Mouse (Mus musculus): ENCODE data around the gene Tfcp2.

The Tfcp2 gene

GRCm38 (mm10) chr15:100551326-100552307 is at the start of gene Tfcp2:
Tfcp2 (minus strand) TSS chr15:100552008.
- DNase-seq (ENCODE audit: low spot score), result peak; percentile 99

DNA sequence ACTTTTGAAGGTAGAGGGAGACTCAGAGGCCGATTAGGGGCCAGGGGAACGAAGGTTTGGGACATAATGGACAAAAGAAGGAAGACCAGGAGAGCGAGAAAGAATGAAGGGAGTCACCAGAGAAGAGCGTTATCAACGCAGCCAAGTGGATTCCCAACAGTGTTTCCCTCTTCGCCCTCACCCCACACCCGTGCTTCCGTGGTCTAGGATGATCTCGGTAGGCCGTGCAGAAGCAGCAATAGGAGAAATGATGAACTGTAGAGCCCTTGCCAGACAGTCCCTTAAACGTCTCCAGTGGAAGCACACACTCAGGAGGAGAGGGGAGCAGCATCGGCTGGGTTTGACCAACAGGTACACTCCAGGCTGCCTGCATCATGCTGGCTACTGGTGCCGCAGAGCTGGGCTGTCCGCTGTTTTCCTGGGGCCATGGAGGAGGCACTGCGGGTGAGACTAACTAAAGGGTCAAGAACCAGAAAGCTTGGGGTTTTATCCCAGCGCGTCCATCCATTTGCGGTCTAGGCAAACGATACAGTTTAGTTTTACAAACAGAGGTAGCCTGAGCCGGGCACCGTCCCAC is 49.0 kb upstream of the Tfcp2 start:
- no peak for DNase-seq (ENCODE audit: low spot score)

GRCm38 (mm10) chr15:100600047-100600695 is 48.4 kb upstream of the Tfcp2 start:
- DNase-seq (ENCODE audit: low spot score), result peak; percentile 75

DNA sequence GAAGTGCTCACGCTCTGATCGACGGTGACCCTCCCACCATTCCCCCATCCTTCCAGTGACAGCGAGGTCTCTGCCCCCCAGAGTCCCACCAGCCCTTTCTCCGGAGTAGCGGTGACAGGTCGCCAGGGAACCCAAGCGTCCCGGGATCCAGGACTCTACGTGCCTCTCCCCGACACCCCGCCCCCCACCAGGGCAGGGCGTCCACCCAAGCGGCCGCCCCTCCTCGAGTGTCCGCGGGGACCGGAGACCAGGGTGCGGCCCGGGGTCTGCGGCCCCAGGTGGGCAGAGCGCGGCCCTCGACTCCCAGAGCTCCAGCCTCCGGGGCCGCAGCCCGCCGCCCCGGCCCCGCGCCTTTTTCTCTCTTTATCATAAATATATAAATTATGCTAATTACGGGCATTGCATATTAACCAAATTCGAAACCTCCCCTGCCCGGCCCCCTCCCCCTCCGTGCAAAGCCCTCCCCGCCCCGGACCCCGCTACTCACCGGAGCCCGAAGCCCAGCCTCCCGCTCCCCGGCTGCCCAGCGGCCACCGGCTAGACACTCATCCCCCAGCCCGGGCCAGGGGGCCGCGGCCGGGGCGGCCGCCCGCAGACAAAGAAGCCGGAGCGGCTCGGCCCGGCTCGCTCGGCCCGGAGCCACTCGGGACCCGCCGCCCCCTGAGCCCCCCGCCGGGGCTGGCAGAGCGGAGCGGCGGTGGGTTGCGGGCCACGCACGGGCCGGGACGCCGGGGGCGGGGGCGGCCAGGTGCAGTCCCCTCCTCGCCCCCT is 47.7 kb upstream of the Tfcp2 start, which contains the start of gene Pou6f1:
Gene Pou6f1 (minus strand): TSS at position 709 of the 771 bp plus-strand sequence.
- peak; percentile 40 for DNase-seq (ENCODE audit: low spot score)

GRCm38 (mm10) chr15:100598883-100599275 is 47.1 kb upstream of the Tfcp2 start:
- peak; percentile 44 for DNase-seq (ENCODE audit: low spot score)

DNA sequence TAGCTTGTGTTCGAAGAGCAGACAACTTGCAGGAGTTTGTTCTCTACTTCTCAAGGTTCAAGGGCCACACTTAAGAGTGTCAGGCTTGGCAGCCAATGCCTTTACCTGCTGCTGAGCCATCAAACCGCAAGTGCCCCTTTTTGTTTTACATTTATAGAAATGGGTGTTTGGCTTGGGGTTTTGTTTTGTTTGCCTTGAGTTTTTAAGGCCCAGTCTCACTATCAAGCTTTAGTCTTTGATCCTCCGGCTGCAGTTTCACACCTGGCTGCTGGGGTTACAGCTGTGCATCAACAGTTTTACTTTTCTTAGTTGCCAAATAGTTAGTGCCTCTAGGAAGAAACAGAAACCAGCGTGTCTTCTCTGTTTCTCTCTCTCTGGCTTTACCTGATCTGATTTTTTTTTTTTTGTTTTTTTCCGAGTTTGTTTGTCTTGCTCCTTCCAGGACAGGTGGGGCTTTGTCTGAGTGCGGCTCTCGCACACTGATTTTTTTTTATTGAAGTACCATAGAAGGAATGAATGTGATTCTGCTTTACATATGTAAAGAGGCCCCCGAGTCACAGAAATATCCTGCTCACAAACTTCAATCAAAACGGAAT is 46.6 kb upstream of the Tfcp2 start:
- no peak for DNase-seq (ENCODE audit: low spot score)

DNA sequence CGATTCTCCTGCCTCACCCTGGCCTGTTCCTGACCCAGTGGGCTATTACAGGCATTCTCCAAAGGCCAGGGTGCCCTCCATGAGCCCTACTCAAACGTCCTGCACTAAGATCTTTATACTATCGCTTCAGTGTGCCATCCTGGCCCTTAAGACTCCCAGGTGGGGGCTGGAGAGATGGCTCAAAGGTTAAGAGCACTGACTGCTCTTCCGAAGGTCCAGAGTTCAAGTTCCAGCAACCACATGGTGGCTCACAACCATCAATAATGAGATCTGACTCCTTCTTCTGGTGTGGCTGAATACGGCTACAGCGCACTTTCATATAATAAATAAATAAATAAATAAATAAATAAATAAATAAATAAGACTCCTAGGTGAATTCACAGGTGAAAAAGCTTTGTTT is 41.0 kb upstream of the Tfcp2 start:
- DNase-seq (ENCODE audit: low spot score), result no peak

DNA sequence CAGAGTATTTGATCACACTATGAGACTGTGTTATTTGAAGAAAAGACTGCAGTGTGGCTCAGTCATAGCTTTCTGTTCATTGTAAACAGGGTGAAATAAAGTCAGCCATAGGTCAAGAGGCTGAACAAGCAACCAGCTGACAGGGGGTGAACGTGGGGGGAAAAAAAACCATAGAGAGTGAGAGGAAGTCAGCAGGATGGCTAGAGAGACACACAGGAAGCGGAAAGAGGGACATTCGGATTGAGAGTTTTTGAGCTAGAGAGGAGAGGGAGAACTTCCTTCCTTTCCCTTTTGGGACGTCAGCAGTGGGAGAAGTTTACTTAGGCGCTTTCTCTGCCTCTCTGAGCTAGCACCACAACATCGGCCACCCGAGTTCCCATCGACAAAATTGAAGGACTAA is 38.6 kb upstream of the Tfcp2 start:
- no peak for DNase-seq (ENCODE audit: low spot score)

DNA sequence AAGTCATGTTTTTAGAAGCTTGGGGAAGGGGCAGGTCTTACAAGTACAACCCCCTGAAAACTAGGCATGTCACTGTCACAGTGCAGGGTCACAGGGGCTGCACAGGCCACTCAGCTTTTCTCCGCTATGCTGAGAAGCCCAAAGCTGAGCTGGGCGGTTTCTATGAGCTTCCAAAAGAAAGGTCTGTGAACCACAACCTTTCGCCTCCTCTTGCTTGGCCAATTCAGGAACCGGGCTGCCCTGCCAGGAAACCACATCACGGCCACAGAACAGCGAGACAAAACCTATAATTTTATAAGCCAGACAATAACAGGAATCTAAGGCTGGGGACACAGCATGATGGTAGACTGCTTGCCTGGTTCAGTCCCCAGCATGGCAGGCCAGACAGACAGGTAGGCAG is 36.5 kb upstream of the Tfcp2 start:
- no peak for DNase-seq (ENCODE audit: low spot score)

- DNase-seq (ENCODE audit: low spot score), result no peak
Observed at GRCm38 (mm10) chr15:100587166-100587565, 35.4 kb upstream of the Tfcp2 start.

DNA sequence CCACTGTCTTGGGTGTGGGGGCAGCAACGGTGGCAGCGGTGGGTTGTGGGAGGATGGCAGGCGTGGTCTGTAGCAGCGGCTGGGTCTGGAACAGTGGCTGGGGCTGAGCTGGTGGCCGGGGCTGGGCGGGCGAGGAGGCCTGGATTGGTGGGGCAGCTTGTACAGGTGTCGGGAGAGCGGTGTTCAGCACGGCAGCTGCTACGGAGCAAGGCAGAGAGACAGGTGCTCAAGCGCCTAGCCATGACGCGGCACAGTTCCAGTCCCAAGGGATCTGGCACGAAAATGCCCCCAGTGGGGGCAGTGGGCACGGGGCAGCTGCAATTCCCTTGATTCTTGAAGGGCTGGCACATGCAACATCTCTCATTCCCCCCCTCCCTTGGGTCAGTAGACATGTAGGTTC is 34.1 kb upstream of the Tfcp2 start:
- no peak for DNase-seq (ENCODE audit: low spot score)

DNA sequence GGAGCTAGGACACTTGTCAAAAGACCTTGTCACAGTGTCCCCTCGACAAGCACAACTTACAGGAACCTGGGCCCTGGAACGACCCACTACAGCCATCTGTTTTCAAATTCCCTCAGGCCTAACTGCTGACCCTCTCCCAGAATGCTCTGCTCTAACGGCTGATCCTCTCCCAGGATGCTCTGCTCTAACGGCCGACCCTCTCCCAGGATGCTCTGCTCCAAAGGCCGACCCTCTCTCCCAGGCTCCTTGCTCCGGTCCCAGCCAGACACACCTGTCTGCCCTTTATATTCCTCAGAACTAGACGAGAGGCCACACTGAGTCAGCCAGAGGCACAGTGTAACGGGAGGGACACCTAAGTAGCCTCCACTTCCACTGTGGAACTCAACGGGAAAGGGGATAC is 28.3 kb upstream of the Tfcp2 start:
- no peak for DNase-seq (ENCODE audit: low spot score)

- DNase-seq (ENCODE audit: low spot score), result no peak
Observed at GRCm38 (mm10) chr15:100577972-100578371, 26.2 kb upstream of the Tfcp2 start.

- no peak for DNase-seq (ENCODE audit: low spot score)
Observed at GRCm38 (mm10) chr15:100576810-100577209, 25.0 kb upstream of the Tfcp2 start.

DNA sequence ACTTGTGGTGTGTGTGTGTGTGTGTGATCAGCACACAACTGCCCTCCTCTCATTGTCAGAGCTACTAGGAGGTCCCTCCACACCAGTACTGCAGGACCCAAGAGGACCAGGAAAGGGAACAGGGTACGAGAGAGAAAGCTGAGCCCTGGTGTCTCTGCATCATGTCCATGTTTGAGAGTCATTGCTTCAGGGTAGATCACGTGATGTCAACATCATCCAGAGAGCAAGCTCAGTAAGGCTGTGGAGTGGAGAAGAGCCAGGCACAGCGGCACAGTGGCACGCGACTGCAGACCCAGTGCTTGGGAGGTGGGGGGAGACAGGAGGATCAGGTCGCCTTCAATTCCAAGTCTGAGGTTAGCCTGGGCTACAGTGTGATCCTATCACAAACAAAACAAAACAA is 24.6 kb upstream of the Tfcp2 start:
- no peak for DNase-seq (ENCODE audit: low spot score)

DNA sequence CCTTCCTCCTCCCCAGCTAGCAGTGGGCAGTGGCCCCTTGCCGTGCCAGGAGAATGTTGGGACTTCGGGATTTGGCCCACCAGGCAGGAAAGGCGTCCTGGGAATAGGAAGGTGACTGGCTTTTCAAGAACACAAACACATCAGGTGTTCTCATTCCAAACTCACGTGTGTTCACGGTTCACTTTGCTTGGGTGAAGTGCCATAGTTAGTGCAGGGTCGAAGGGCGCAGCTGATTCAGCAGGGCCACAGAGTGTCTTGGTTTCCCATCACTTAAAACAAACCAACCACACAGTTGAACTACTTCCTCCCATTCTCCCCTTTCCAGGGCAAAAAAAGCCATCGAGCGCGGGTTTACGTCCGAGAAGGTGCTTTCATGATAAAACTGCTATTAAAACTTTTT is 23.6 kb upstream of the Tfcp2 start:
- DNase-seq (ENCODE audit: low spot score), result no peak

GRCm38 (mm10) chr15:100574378-100574777 is 22.6 kb upstream of the Tfcp2 start:
- DNase-seq (ENCODE audit: low spot score), result no peak

- DNase-seq (ENCODE audit: low spot score), result no peak
Observed at GRCm38 (mm10) chr15:100573946-100574345, 22.1 kb upstream of the Tfcp2 start.

- no peak for DNase-seq (ENCODE audit: low spot score)
Observed at GRCm38 (mm10) chr15:100569239-100569638, 17.4 kb upstream of the Tfcp2 start.

DNA sequence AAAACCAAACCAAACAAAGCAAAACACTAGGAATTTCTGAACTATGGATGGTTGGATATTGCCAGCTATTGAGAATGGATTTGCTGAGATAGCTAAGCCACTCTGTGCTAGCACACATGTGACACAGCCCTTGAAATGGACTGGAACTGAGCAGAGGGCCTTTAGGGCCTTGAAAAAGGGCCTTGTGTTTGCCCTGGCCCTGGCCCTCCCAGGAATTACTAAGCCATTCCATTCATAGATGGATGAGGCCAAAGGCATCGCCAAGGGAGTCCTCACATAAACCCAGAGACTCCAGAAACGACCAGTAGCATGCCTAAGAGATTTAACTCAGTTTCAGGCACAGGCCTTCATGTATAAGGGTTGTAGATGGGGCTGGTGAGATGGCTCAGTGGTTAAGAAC is 14.7 kb upstream of the Tfcp2 start:
- DNase-seq (ENCODE audit: low spot score), result no peak

GRCm38 (mm10) chr15:100557705-100558433 is 6.1 kb upstream of the Tfcp2 start:
- no peak for DNase-seq (ENCODE audit: low spot score)

Measured in urinary bladder, postnatal 14 days (tissue).